Comparison of ENCODE assay signal across 26 mouse cellular contexts in genomic region chr5:30934725-30935461, GRCm38 (mm10). TPM values are rescaled to one million over a fixed set of nuclear protein-coding genes. Genes with fewer than 3 reads are reported as not detected.
A peak's percentile ranks its signal among the peaks of the same experiment; 100 is the strongest.
DNase-seq lines count a peak whose midpoint lies in the region; ATAC-seq and TF ChIP-seq lines count a peak whose summit lies in the region.
"Had no signal": no experiment of that assay in that cellular context is flagged by ENCODE, and none has a peak within 500 bp of the region (broad histone marks: within the 10 kb centered on the region; RNA-seq: fewer than 3 reads in every experiment).

No protein-coding gene starts in this region.

- TF ChIP-seq CTCF in lung, postnatal 0 days (IDR thresholded peaks at IDR 0.05), result peak; percentile 39

- H3K36me3 ChIP-seq in lung, postnatal 0 days (ENCODE audit: insufficient read depth, low read length), result no peaks in the 10 kb centered on the region
- H3K36me3 ChIP-seq: embryonic facial prominence, embryonic 13.5 days; forebrain, embryonic 12.5 days; heart, embryonic 15.5 days; midbrain, embryonic 12.5 days had no signal

- no peaks in the 10 kb centered on the region for H3K4me1 ChIP-seq in lung, postnatal 0 days (ENCODE audit: insufficient read depth, low read depth, low read length)
- H3K4me1 ChIP-seq: embryonic facial prominence, embryonic 13.5 days; forebrain, embryonic 12.5 days; midbrain, embryonic 12.5 days had no signal

- ATAC-seq in lung, postnatal 0 days, result no peak
- ATAC-seq: activated CD4-positive, CD25-positive, alpha-beta regulatory T cell, adult 4 months had no signal

- H3K4me2 ChIP-seq in lung, postnatal 0 days (replicated peaks; ENCODE audit: low read depth, low read length), result no peak overlapping the region
- H3K4me2 ChIP-seq: embryonic facial prominence, embryonic 13.5 days; forebrain, embryonic 12.5 days; heart, embryonic 15.5 days; midbrain, embryonic 12.5 days had no signal

- H3K9me3 ChIP-seq in lung, postnatal 0 days (ENCODE audit: low read length), result no peaks in the 10 kb centered on the region
- H3K9me3 ChIP-seq: embryonic facial prominence, embryonic 13.5 days; forebrain, embryonic 12.5 days; G1E; heart, embryonic 15.5 days; midbrain, embryonic 12.5 days had no signal

- WGBS in lung, postnatal 0 days, result 90% methylated on average over 5 of the region's 5 CpGs

- no peak for TF ChIP-seq EP300 in lung, postnatal 0 days (IDR thresholded peaks at IDR 0.05)

- H3K27ac ChIP-seq in lung, postnatal 0 days (ENCODE audit: low read length), result no peak overlapping the region
- H3K27ac ChIP-seq: embryonic facial prominence, embryonic 13.5 days; forebrain, embryonic 12.5 days; heart, embryonic 15.5 days; liver, embryonic 14.5 days; midbrain, embryonic 12.5 days had no signal

- H3K4me3 ChIP-seq in lung, postnatal 0 days (ENCODE audit: low read depth, low read length), result no peak overlapping the region
- H3K4me3 ChIP-seq: embryonic facial prominence, embryonic 13.5 days; erythroblast, embryonic 14.5 days; forebrain, embryonic 12.5 days; heart, embryonic 15.5 days; midbrain, embryonic 12.5 days had no signal

- no peak overlapping the region for H3K9ac ChIP-seq in lung, postnatal 0 days (replicated peaks; ENCODE audit: low read depth)
- H3K9ac ChIP-seq: embryonic facial prominence, embryonic 13.5 days; forebrain, embryonic 12.5 days; heart, embryonic 15.5 days; liver, embryonic 14.5 days; midbrain, embryonic 12.5 days had no signal

- peak; percentile 73 for DNase-seq in heart, adult 11 months
- no peak for DNase-seq in heart, adult 8-10 months (ENCODE audit: low spot score)
- DNase-seq in kidney, adult 9 months, result peak; percentile 13
- DNase-seq in kidney, postnatal 4 days, result no peak
- no peak for DNase-seq in lung, postnatal 0 days (ENCODE audit: low spot score)
- no peak for DNase-seq in lung, postnatal 10 days
- peak; percentile 40 for DNase-seq in brain, adult 2 months (ENCODE audit: low read depth, low spot score)
- no peak for DNase-seq in spleen, postnatal 36 days (ENCODE audit: low spot score in 2 of 2)
- DNase-seq: adrenal gland, adult 8-10 months; B cell, adult 2 months; cerebellum, adult 8-10 months; embryo, embryonic 11 days; heart, postnatal 4 days; kidney, adult 18-20 months; kidney, postnatal 14 days; thymus, postnatal 25 days had no signal

- H3K27me3 ChIP-seq in lung, postnatal 0 days (replicated peaks; ENCODE audit: insufficient read depth, low read length), result no peaks in the 10 kb centered on the region
- H3K27me3 ChIP-seq: embryonic facial prominence, embryonic 13.5 days; forebrain, embryonic 12.5 days; heart, embryonic 15.5 days had no signal

RNA-seq across cellular contexts. Expression of gene Cgref1, which starts 10.5 kb away (rescaled TPM):
- total RNA-seq in heart, adult 8-10 months (2022), result under 1 TPM; 0.37 to 0.97 (median 0.60) TPM
- 1.8 and 2.3 TPM in 2 replicates for polyA plus RNA-seq in lung, postnatal 0 days (2015; fragmentation: Nextera tagmentation; extraction: Ambion mirVana)
- total RNA-seq: CH12.LX; monocyte, adult 5-6 weeks had no signal
- polyA plus RNA-seq: erythroblast, embryonic 14.5 days; G1E had no signal

RNA-seq across cellular contexts. Expression of gene Khk, which starts 13.7 kb away (rescaled TPM):
- total RNA-seq in heart, adult 8-10 months (2022), result 10 to 100 TPM; 23.8 to 31.8 (median 26.6) TPM
- polyA plus RNA-seq in lung, postnatal 0 days (2015; fragmentation: Nextera tagmentation; extraction: Ambion mirVana), result 43.6 and 48.7 TPM in 2 replicates

RNA-seq across cellular contexts. Expression of gene Emilin1, which starts 21.7 kb away (rescaled TPM):
- total RNA-seq in heart, adult 8-10 months (2022), result 10 to 100 TPM; 13.9 to 16.6 (median 16.0) TPM
- 121 and 135 TPM in 2 replicates for polyA plus RNA-seq in lung, postnatal 0 days (2015; fragmentation: Nextera tagmentation; extraction: Ambion mirVana)

RNA-seq across cellular contexts. Expression of gene Preb, which starts 25.3 kb away (rescaled TPM):
- 10 to 100 TPM; 82.1 to 97.6 (median 89.6) TPM for total RNA-seq in heart, adult 8-10 months (2022)
- polyA plus RNA-seq in lung, postnatal 0 days (2015; fragmentation: Nextera tagmentation; extraction: Ambion mirVana), result 76.5 and 79.7 TPM in 2 replicates

RNA-seq across cellular contexts. Expression of gene Ost4, which starts 27.3 kb away (rescaled TPM):
- total RNA-seq in heart, adult 8-10 months (2022), result 100 to 1,000 TPM; 140 to 164 (median 156) TPM
- polyA plus RNA-seq in lung, postnatal 0 days (2015; fragmentation: Nextera tagmentation; extraction: Ambion mirVana), result 340 and 365 TPM in 2 replicates

Comparison
In these comparisons a context has a peak if more than half of its experiments do, and no peak if none do; other contexts are left out.
1. DNase-seq: peak in heart, adult 11 months (single experiment), kidney, adult 9 months (single experiment) and brain, adult 2 months (single experiment); none in heart, adult 8-10 months (single experiment), kidney, postnatal 4 days (0 of 2), lung, postnatal 0 days (single experiment), lung, postnatal 10 days (single experiment) and spleen, postnatal 36 days (0 of 2).